Mouse (Mus musculus): ENCODE data around the gene Arhgap22. TPM values are rescaled to one million over a fixed set of nuclear protein-coding genes. Genes with fewer than 3 reads are reported as not detected.

Gene Arhgap22
- total and polyA plus RNA-seq, 3 experiments: 0.11 TPM; not detected in 2

DNA sequence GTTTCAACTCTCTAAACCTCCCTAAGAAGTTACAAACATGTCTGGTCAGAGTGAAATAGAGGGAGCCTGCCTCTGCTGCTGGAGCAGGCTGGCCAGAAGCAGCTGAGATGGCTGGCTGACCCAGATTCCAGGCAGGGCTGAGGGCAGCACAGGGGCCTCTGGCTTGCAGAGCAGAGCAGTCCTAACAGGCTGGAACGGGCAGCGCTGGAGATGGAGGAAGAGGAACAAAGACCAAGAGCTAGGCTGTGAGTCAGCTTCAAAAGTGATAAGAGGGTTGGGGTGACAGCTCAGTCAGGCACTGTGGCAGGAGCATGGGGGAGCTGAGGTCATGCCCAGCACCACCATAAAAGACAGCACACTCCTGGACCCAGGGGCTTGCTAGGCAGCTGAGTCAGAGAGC is 62.4 kb downstream of the Arhgap22 start:
- H3K9me3 ChIP-seq (replicated peaks; ENCODE audit: insufficient read depth, low read length): no peaks in the 10 kb centered on the region
- peaks cover 0 to 9% of the 10 kb centered on the region in 2 experiments; a peak in 3 of 4 replicates for H3K4me1 ChIP-seq (ENCODE audit: control insufficient read depth in 1 of 2, insufficient read depth in 2 of 2, low read length in 2 of 2)
- 0 out of 2 replicates have a peak overlapping the region, but pooled peaks have one; percentile 37 for H3K9ac ChIP-seq (ENCODE audit: control insufficient read depth, low read depth, low read length, poor library complexity, severe bottlenecking)
- H3K4me3 ChIP-seq (ENCODE audit: control insufficient read depth in 1 of 2, insufficient read depth in 1 of 2, low read depth in 2 of 2, low read length in 2 of 2): peak overlapping the region in 1 of 2 experiments; percentile 17; a peak in 2 of 4 replicates
- H3K27me3 ChIP-seq (ENCODE audit: control insufficient read depth in 1 of 2, insufficient read depth in 2 of 2, low read length in 2 of 2): no peaks in the 10 kb centered on the region
- no peaks in the 10 kb centered on the region for H3K79me2 ChIP-seq (ENCODE audit: control insufficient read depth, insufficient read depth, low read length, poor library complexity)
- H3K36me3 ChIP-seq (ENCODE audit: control insufficient read depth in 1 of 2, insufficient read depth in 2 of 2, low read length in 2 of 2): peaks cover 0 to 2% of the 10 kb centered on the region in 2 experiments; a peak in 2 of 4 replicates
- peak; percentile 23; the same call in 1 of the 2 replicates for TF ChIP-seq GATA1 (IDR thresholded peaks at IDR 0.05; ENCODE audit: low read depth, low read length)
- no peak for TF ChIP-seq MAZ (IDR thresholded peaks at IDR 0.05; ENCODE audit: low read depth, low read length)
- no peak for TF ChIP-seq E2F4 (IDR thresholded peaks at IDR 0.05; ENCODE audit: borderline replicate concordance, low read depth, low read length)
- no peak for TF ChIP-seq ELF1 (IDR thresholded peaks at IDR 0.05; ENCODE audit: low read depth, low read length)
- TF ChIP-seq KAT2A (conservative IDR thresholded peaks at IDR 0.05; ENCODE audit: low read depth, low read length): no peak
- 0 out of 2 replicates have a peak, but pooled peaks have one; percentile 40 for TF ChIP-seq JUND (IDR thresholded peaks at IDR 0.05; ENCODE audit: low read depth, low read length)
- no peak for TF ChIP-seq BHLHE40 (IDR thresholded peaks at IDR 0.05; ENCODE audit: borderline replicate concordance, low read depth, low read length)
- TF ChIP-seq POLR2AphosphoS5 (IDR thresholded peaks at IDR 0.05; ENCODE audit: borderline replicate concordance, low read depth, low read length): no peak
- no peak for TF ChIP-seq POLR2A (IDR thresholded peaks at IDR 0.05; ENCODE audit: control insufficient read depth in 1 of 2, insufficient read depth in 1 of 2, low read depth in 1 of 2, low read length in 2 of 2, poor library complexity in 1 of 2)
- no peak for TF ChIP-seq ETS1 (IDR thresholded peaks at IDR 0.05; ENCODE audit: low read depth, low read length)
- no peak for TF ChIP-seq SMC3 (IDR thresholded peaks at IDR 0.05; ENCODE audit: low read depth, low read length)
- TF ChIP-seq UBTF (IDR thresholded peaks at IDR 0.05; ENCODE audit: borderline replicate concordance, insufficient read depth, low read depth, low read length): no peak
- no peak for TF ChIP-seq NRF1 (IDR thresholded peaks at IDR 0.05; ENCODE audit: insufficient read depth, low read depth, low read length, poor library complexity, severe bottlenecking)
- no peak for TF ChIP-seq POLR2AphosphoS2 (IDR thresholded peaks at IDR 0.05; ENCODE audit: low read length)
- no peak for TF ChIP-seq HCFC1 (IDR thresholded peaks at IDR 0.05; ENCODE audit: low read depth, low read length)
- TF ChIP-seq ZC3H11A (IDR thresholded peaks at IDR 0.05; ENCODE audit: low read depth, low read length): no peak
- peak in 1 of 2 experiments; percentile 57; a peak in 2 of 4 replicates for TF ChIP-seq EP300 (IDR thresholded peaks at IDR 0.05; ENCODE audit: low read depth in 1 of 2, low read length in 2 of 2)
- no peak for TF ChIP-seq TAL1 (IDR thresholded peaks at IDR 0.05; ENCODE audit: low read length)
- TF ChIP-seq CTCF (IDR thresholded peaks at IDR 0.05 in 2 of 3, conservative IDR thresholded peaks at IDR 0.05 in 1 of 3; ENCODE audit: control insufficient read depth in 1 of 3, insufficient read depth in 1 of 3, low read depth in 2 of 3, low read length in 3 of 3, poor library complexity in 1 of 3, severe bottlenecking in 1 of 3): no peak
- TF ChIP-seq SIN3A (IDR thresholded peaks at IDR 0.05; ENCODE audit: low read length): no peak
- DNase-seq (ENCODE audit: low read depth, low spot score): peak; percentile 78
- H3K27ac ChIP-seq (ENCODE audit: control insufficient read depth, low read depth, low read length): 0 out of 2 replicates have a peak overlapping the region, but pooled peaks have one; percentile 20

DNA sequence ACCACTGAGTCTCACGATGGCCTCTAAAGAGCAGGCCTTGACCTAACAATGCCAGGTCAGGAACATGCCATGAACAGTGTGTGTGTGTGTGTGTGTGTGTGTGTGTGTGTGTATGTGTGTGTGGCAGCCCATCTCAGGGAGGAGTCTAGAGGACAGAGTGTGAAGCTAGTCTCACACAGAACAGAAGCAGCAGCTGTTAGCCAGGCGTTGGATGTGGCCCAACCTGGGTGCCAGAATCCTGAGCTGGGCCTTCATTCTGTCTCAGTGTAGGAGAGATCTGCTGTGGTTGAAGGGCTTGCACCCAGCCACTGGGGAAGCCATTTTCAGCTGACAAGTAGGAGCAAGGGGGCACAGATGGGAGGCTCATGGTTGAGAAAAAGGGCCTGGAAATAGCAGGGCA is 64.5 kb downstream of the Arhgap22 start:
- no peaks in the 10 kb centered on the region for H3K27me3 ChIP-seq (ENCODE audit: control insufficient read depth in 1 of 2, insufficient read depth in 2 of 2, low read length in 2 of 2)
- no peak for DNase-seq (ENCODE audit: low read depth, low spot score)
- no peak overlapping the region for H3K4me3 ChIP-seq (ENCODE audit: control insufficient read depth in 1 of 2, insufficient read depth in 1 of 2, low read depth in 2 of 2, low read length in 2 of 2)
- H3K27ac ChIP-seq (ENCODE audit: control insufficient read depth, low read depth, low read length): no peak overlapping the region
- H3K36me3 ChIP-seq (ENCODE audit: control insufficient read depth in 1 of 2, insufficient read depth in 2 of 2, low read length in 2 of 2): peaks cover 0 to 2% of the 10 kb centered on the region in 2 experiments; a peak in 2 of 4 replicates
- peaks cover 0 to 9% of the 10 kb centered on the region in 2 experiments; a peak in 3 of 4 replicates for H3K4me1 ChIP-seq (ENCODE audit: control insufficient read depth in 1 of 2, insufficient read depth in 2 of 2, low read length in 2 of 2)
- H3K9ac ChIP-seq (ENCODE audit: control insufficient read depth, low read depth, low read length, poor library complexity, severe bottlenecking): no peak overlapping the region
- no peaks in the 10 kb centered on the region for H3K9me3 ChIP-seq (replicated peaks; ENCODE audit: insufficient read depth, low read length)
- H3K79me2 ChIP-seq (ENCODE audit: control insufficient read depth, insufficient read depth, low read length, poor library complexity): no peaks in the 10 kb centered on the region
- no peak for TF ChIP-seq ZKSCAN1 (IDR thresholded peaks at IDR 0.05; ENCODE audit: low read depth, low read length)
- no peak for TF ChIP-seq CHD1 (IDR thresholded peaks at IDR 0.05; ENCODE audit: low read depth, low read length)
- TF ChIP-seq POLR2A (IDR thresholded peaks at IDR 0.05; ENCODE audit: control insufficient read depth in 1 of 2, insufficient read depth in 1 of 2, low read depth in 1 of 2, low read length in 2 of 2, poor library complexity in 1 of 2): no peak
- TF ChIP-seq TBP (IDR thresholded peaks at IDR 0.05; ENCODE audit: low read depth, low read length): no peak
- no peak for TF ChIP-seq MAX (IDR thresholded peaks at IDR 0.05; ENCODE audit: low read length)
- no peak for TF ChIP-seq NELFE (IDR thresholded peaks at IDR 0.05; ENCODE audit: low read depth, low read length)
- no peak for TF ChIP-seq TCF12 (IDR thresholded peaks at IDR 0.05; ENCODE audit: low read depth, low read length)
- TF ChIP-seq ETS1 (IDR thresholded peaks at IDR 0.05; ENCODE audit: low read depth, low read length): no peak
- TF ChIP-seq ELF1 (IDR thresholded peaks at IDR 0.05; ENCODE audit: low read depth, low read length): no peak
- TF ChIP-seq GABPA (IDR thresholded peaks at IDR 0.05; ENCODE audit: low read depth, low read length): no peak
- no peak for TF ChIP-seq HCFC1 (IDR thresholded peaks at IDR 0.05; ENCODE audit: low read depth, low read length)
- no peak for TF ChIP-seq SIN3A (IDR thresholded peaks at IDR 0.05; ENCODE audit: low read length)
- no peak for TF ChIP-seq MYC (IDR thresholded peaks at IDR 0.05; ENCODE audit: low read depth, low read length)
- no peak for TF ChIP-seq MXI1 (IDR thresholded peaks at IDR 0.05; ENCODE audit: low read depth, low read length)
- no peak for TF ChIP-seq SMC3 (IDR thresholded peaks at IDR 0.05; ENCODE audit: low read depth, low read length)
- no peak for TF ChIP-seq USF2 (IDR thresholded peaks at IDR 0.05; ENCODE audit: borderline replicate concordance in 1 of 2, insufficient read depth in 1 of 2, low read depth in 1 of 2, low read length in 2 of 2)
- no peak for TF ChIP-seq GATA1 (IDR thresholded peaks at IDR 0.05; ENCODE audit: low read depth, low read length)
- no peak for TF ChIP-seq MYB (IDR thresholded peaks at IDR 0.05; ENCODE audit: low read depth, low read length)

Measured in MEL (cell line).